Mouse (Mus musculus) cerebellum, adult 11 months (tissue): ENCODE data around the gene Ddx55.

Experiments
- DNase-seq: peaks from one replicate; pipeline ENCODE4 v3.0.0; 2022

Gene Ddx55

DNA sequence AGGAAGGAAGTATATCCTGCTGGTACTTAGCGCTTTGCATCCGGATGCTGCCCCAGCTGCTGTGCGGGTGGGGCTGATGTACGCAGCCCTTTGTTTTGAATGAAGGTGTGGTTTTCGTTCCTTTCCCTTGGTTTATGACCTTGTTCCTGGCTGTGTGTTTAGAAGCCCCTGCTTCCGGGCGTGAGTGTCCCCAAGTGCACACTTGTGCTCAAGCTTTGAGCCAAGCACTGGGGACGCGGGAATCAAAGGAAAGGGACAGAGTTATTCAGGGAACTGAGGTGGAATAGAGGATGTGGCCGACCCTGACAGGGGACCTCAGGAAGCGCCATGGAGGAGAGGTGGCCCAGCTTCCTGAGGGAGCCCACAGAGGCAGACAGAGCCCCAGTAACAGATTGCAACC lies 62.0 kb downstream of the Ddx55 start:
- no peak for DNase-seq

DNA sequence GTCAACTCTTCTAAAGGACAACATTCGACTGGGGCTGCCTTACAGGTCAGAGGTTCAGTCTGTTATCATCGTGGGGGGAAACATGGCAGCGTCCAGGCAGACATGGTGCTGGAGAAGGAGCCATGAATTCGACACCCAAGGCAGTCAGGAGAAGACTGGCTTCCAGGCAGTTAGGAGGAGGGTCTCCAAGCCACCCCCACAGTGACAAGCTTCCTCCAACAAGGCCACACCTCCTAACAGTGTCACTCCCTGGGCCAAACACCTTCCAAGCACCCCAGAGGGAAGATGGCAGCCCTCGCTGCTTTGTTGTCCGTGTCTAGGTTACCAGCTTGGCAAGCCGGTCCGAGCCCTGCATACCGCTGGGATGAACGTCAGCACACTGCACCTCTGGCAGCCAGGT lies 66.0 kb downstream of the Ddx55 start:
- DNase-seq = no peak
